Mouse (Mus musculus) heart, embryonic 16.5 days (tissue): ENCODE data around the gene Cyba. TPM values are rescaled to one million over a fixed set of nuclear protein-coding genes. Genes with fewer than 3 reads are reported as not detected.
A peak's percentile ranks its signal among the peaks of the same experiment; 100 is the strongest.

Experiments
- ATAC-seq: fragments of 200-750 bp; cut with Nextera tagmentation; replicated peaks from 2 replicates; pipeline ENCODE4 v1.8.0; 2017; ENCODE audit warnings: moderate number of reproducible peaks; ENCODE audit not compliant: insufficient read depth, low FRiP score; ENCODE audit errors: extremely low read depth
- H3K27ac ChIP-seq: fragments of 300-500 bp; sonication (generic); 2 replicates; pipeline ENCODE4 v1.5.1; 2014; ENCODE audit warnings: mild to moderate bottlenecking, low read length, control low read depth, moderate library complexity
- H3K27me3 ChIP-seq: fragments of 300-500 bp; sonication (generic); 2 replicates; pipeline ENCODE4 v1.6.1; 2014; ENCODE audit warnings: low read length, mixed read lengths; ENCODE audit not compliant: control insufficient read depth, insufficient read depth
- H3K36me3 ChIP-seq: fragments of 300-500 bp; sonication (generic); 2 replicates; pipeline ENCODE4 v1.6.1; 2014; ENCODE audit not compliant: control insufficient read depth, insufficient read depth
- H3K4me1 ChIP-seq: fragments of 300-500 bp; sonication (generic); 2 replicates; pipeline ENCODE4 v1.6.1; 2014; ENCODE audit warnings: low read length, mixed read lengths; ENCODE audit not compliant: control insufficient read depth, insufficient read depth
- H3K4me2 ChIP-seq: fragments of 300-500 bp; sonication (generic); 2 replicates; pipeline ENCODE4 v1.6.1; 2014; ENCODE audit warnings: low read depth, mild to moderate bottlenecking, control low read depth, low read length
- H3K4me3 ChIP-seq: fragments of 300-500 bp; sonication (generic); 2 replicates; pipeline ENCODE4 v1.5.1; 2014; ENCODE audit warnings: mild to moderate bottlenecking, control low read depth, low read length
- H3K9ac ChIP-seq: fragments of 300-500 bp; sonication (generic); 2 replicates; pipeline ENCODE4 v1.6.1; 2014; ENCODE audit warnings: low read length, control low read depth
- H3K9me3 ChIP-seq: fragments of 300-500 bp; sonication (generic); replicated peaks from 2 replicates; pipeline ENCODE4 v1.6.1; 2016; ENCODE audit warnings: low read length; ENCODE audit not compliant: control insufficient read depth
- WGBS: fragments of 180-500 bp; shearing (Covaris S2); extraction: QIAGEN DNeasy Blood & Tissue Kit; methylation state at CpG from one replicate; pipeline ENCODE4 v1.1.7; 2014; 5-methylcytosine and 5-hydroxymethylcytosine counted together
- microRNA-seq: library from miRNA; unstranded; fragments of <30 nt; microRNA quantifications from one replicate; pipeline ENCODE4, GENCODE M21; 2017
- polyA plus RNA-seq: library from polyadenylated mRNA; unstranded; fragments of >200 nt; fragmentation: Nextera tagmentation; extraction: Ambion mirVana; gene quantifications from 2 replicates; pipeline ENCODE4 v1.2.1, GENCODE M21; 2015

Cyba gene
- polyA plus RNA-seq, 1 experiment from 2014 or later: 170 TPM

DNA sequence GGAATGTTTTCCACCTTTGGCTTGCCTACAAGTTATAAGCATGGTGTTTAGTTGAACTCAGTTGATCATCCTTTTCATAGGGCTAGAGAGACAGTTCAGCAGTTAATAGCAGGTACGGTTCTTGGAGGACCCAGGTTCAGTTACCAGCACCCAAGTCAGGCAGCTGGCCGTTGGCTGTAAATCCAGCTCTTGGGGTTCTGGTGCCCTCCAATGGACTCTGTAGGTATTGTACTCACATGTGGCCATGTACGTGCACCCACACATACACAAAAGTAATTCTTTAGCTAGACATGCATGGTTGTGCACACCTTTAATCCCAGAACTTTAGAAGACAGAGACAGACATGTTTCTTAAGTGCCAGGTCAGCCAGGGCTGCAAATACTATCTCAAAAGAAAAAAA lies 43.4 kb downstream of the Cyba start:
- H3K36me3 ChIP-seq: peaks cover 47% of the 10 kb centered on the region
- no peak overlapping the region for H3K9ac ChIP-seq

DNA sequence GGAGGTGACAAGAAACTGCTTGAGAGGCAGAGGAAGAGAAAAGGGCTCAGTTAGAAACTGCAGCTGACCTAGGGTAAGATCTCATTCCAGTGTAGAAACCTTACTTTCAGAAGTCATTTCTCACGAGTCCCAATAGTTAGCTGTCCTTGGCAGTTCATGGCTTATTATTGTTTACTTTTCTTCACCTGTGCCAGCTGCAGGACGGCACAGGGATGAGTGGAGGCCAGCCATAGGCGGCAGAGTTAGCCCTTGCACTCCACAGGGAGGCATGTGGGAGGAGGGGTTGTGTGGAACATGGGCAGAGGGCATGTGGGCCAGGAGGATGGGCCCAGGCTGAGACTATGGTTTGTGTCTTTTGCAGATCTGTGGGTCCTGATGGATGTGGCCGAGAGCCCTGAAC lies 49.7 kb downstream of the Cyba start:
- peaks cover 47% of the 10 kb centered on the region for H3K36me3 ChIP-seq
- H3K27me3 ChIP-seq: no peaks in the 10 kb centered on the region
- no peak for ATAC-seq
- peaks cover 4% of the 10 kb centered on the region for H3K4me1 ChIP-seq
- H3K27ac ChIP-seq: no peak overlapping the region
- H3K9ac ChIP-seq: no peak overlapping the region
- H3K4me2 ChIP-seq: no peak overlapping the region
- 81% methylated on average over 4 of the region's 4 CpGs for WGBS
- H3K4me3 ChIP-seq: no peak overlapping the region
- no peaks in the 10 kb centered on the region for H3K9me3 ChIP-seq

More for the DNA sequence above, 43.4 kb downstream of the Cyba start:
- no peak overlapping the region for H3K4me2 ChIP-seq
- no peak overlapping the region for H3K4me3 ChIP-seq
- no peaks in the 10 kb centered on the region for H3K27me3 ChIP-seq
- no peaks in the 10 kb centered on the region for H3K4me1 ChIP-seq
- H3K9me3 ChIP-seq: 0 out of 2 replicates have a peak, but pooled peaks cover 4% of the 10 kb centered on the region
- H3K27ac ChIP-seq: no peak overlapping the region
- whole genome bisulfite sequencing: 90% methylated on average over 3 of the region's 3 CpGs
- no peak for ATAC-seq

DNA sequence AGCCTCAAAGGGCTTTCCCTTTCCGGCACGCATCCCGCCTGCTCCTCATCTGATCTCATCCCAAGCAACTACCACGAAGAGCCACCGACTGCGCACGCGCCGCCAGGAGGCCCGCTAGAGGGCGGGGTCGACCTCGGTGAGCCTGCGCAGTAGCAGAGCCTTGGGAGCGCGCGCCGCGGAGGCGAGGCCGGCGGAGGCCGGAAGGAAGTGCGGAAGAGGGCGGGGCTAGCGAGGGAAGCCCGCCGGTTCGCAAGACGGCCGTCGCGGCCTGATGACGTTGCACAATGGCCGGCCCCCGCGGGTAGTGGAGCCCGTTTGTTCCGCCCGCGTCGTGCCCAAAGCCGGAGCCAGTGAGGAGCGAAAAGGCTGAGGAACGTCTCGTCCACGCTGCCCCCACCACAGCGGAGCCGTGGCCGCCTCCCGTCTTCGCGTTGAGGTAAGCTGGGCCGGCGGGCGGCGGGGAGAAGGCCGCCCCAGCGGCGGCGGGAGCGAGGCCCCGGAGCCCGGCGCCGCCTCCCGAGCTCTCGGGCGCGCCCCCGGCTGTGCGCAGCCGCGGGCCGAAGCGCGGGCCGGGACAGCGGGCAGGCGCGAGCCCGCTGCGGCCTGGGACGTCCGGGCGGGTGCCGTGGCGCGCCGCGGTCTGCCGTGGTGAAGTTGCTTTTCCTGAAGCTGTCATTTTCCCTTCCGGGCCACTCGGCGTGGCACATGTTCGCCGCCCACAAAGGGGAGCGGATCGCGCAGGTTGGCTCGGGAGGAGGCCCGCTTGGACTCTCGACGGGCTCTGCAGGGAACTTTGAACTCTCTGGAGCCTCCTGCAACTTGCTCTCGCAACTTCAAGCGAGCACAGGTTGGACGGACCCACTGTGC lies 56.1 kb downstream of the Cyba start, which contains the start of gene Zc3h18:
Gene Zc3h18, plus strand, starts transcription at position 245 of the 867 bp plus-strand sequence.
- H3K4me1 ChIP-seq: peaks cover 17% of the 10 kb centered on the region
- peaks cover 14% of the 10 kb centered on the region for H3K36me3 ChIP-seq
- peak within 1 kb of the TSS; percentile 91 for H3K27ac ChIP-seq
- ATAC-seq: peak; percentile 98
- H3K9me3 ChIP-seq: no peaks in the 10 kb centered on the region
- peak within 1 kb of the TSS; percentile 73 for H3K4me3 ChIP-seq
- H3K4me2 ChIP-seq: peak within 1 kb of the TSS; percentile 93
- WGBS: under 1% methylated on average over 106 of the region's 107 CpGs
- no peaks in the 10 kb centered on the region for H3K27me3 ChIP-seq
- H3K9ac ChIP-seq: peak within 1 kb of the TSS; percentile 85

DNA sequence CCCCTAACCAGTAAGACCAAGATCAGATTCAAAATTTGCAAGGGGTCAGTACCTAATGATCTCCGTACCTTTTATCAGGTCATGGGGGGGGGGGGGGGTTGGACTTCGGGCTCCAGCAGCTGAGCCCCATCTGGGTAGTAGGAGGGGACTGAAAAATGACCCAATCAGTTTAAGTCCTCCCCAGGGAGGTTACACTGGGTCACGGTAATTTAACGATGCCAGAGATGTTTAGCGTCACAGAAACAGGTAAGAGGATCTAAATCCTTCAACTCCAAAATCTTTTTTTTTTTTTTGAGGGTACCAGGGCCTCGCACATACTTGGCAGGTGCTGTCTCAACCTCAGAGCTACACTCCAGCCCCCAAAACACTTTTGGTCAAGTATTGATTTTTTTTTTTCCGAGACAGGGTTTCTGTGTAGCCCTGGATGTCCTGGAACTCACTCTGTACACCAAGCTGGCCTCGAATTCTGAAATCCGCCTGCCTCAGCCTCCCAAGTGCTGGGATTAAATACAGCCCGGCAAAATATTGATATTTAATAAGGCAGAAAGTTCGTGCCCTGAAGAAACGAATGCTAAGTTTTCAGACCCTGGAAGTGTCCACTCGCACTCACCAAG lies 56.9 kb downstream of the Cyba start:
- ATAC-seq: 0 out of 2 replicates have a peak, but pooled peaks have one; percentile 0
- peaks cover 14% of the 10 kb centered on the region for H3K36me3 ChIP-seq
- peak overlapping the region; percentile 69 for H3K4me2 ChIP-seq
- peak overlapping the region; percentile 65 for H3K9ac ChIP-seq
- no peaks in the 10 kb centered on the region for H3K9me3 ChIP-seq
- peak overlapping the region; percentile 73 for H3K4me3 ChIP-seq
- H3K4me1 ChIP-seq: peaks cover 17% of the 10 kb centered on the region
- 20% methylated on average over 13 of the region's 13 CpGs for WGBS
- no peaks in the 10 kb centered on the region for H3K27me3 ChIP-seq
- peak overlapping the region; percentile 64 for H3K27ac ChIP-seq

DNA sequence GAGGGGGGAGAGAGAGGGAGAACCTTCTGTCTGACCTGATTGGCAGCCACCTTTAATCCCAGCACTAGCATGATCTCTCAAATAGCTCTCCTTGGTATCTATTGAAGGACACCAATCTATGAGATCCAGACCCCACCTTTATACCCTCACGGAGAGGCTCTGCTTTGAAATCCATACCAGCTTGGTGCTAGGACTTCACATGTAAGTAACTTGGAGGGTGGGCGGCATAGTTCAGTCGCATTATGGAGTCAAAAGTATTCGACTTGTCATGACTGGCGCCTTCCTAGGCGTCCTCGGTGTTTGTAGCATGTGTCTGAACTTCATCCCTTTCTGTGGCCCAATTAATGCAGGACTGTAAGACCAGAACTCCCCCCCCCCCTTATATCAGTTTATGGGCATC lies 57.4 kb downstream of the Cyba start:
- no peak for ATAC-seq
- Histone ChIP-seq H3K27ac (no peak overlapping the region), H3K9me3 (no peaks in the 10 kb centered on the region), H3K9ac (no peak overlapping the region), H3K4me1 (peaks cover 17% of the 10 kb centered on the region), H3K36me3 (peaks cover 12% of the 10 kb centered on the region), H3K4me3 (no peak overlapping the region), H3K27me3 (no peaks in the 10 kb centered on the region), H3K4me2 (peak overlapping the region; percentile 69; the same call in 1 of the 2 replicates)
- 92% methylated on average over 7 of the region's 7 CpGs for WGBS

Small RNAs within 50 kb of the gene (microRNA-seq; reads per million reads assigned to microRNA genes)
- not detected for gene Gm24366

Other genes starting within 250 kb of the Cyba start
- 2.9 and 3.1 TPM in 2 replicates for gene Zfpm1, start 150.8 kb downstream of the Cyba start, polyA plus RNA-seq
- not detected in 2 replicates for gene Trhr2, start 72.2 kb downstream of the Cyba start, polyA plus RNA-seq
- gene Zc3h18, start 56.3 kb downstream of the Cyba start, polyA plus RNA-seq: 28.2 and 28.7 TPM in 2 replicates
- 0.21 TPM in 1 of 2 replicates, not detected in the other for gene Il17c, start 10.9 kb downstream of the Cyba start, polyA plus RNA-seq
- gene Mvd, start 10.5 kb upstream of the Cyba start, polyA plus RNA-seq: 15.9 and 16.1 TPM in 2 replicates
- gene Snai3, start 27.8 kb upstream of the Cyba start, polyA plus RNA-seq: 2.8 and 3.6 TPM in 2 replicates
- gene Rnf166, start 43.1 kb upstream of the Cyba start, polyA plus RNA-seq: 42.1 and 48.6 TPM in 2 replicates
- gene Ctu2, start 43.2 kb upstream of the Cyba start, polyA plus RNA-seq: 25.2 and 27.8 TPM in 2 replicates
- gene Piezo1, start 118.4 kb upstream of the Cyba start, polyA plus RNA-seq: 13.5 and 15.3 TPM in 2 replicates
- 27.9 and 29.0 TPM in 2 replicates for gene Cdt1, start 135.1 kb upstream of the Cyba start, polyA plus RNA-seq
- 159 and 204 TPM in 2 replicates for gene Aprt, start 144.0 kb upstream of the Cyba start, polyA plus RNA-seq
- gene Galns, start 178.5 kb upstream of the Cyba start, polyA plus RNA-seq: 10.0 and 10.4 TPM in 2 replicates
- 58.2 and 60.1 TPM in 2 replicates for gene Trappc2l, start 178.7 kb upstream of the Cyba start, polyA plus RNA-seq
- gene Pabpn1l, start 189.8 kb upstream of the Cyba start, polyA plus RNA-seq: not detected in 2 replicates